Mouse (Mus musculus): ENCODE measurements around the gene Entpd1. TPM values are rescaled to one million over a fixed set of nuclear protein-coding genes. Genes with fewer than 3 reads are reported as not detected.
A peak's percentile ranks its signal among the peaks of the same experiment; 100 is the strongest.

Gene Entpd1
- total and polyA plus RNA-seq, 3 experiments, result not detected

- Histone ChIP-seq H3K9me3 (replicated peaks; ENCODE audit: insufficient read depth, low read length) (no peaks in the 10 kb centered on the region), H3K9ac (ENCODE audit: control insufficient read depth, low read depth, low read length, poor library complexity, severe bottlenecking) (no peak overlapping the region), H3K4me1 (ENCODE audit: control insufficient read depth in 1 of 2, insufficient read depth in 2 of 2, low read length in 2 of 2) (no peaks in the 10 kb centered on the region), H3K27ac (ENCODE audit: control insufficient read depth, low read depth, low read length) (no peak overlapping the region), H3K27me3 (ENCODE audit: control insufficient read depth in 1 of 2, insufficient read depth in 2 of 2, low read length in 2 of 2) (peaks cover 6 to 8% of the 10 kb centered on the region in 2 experiments; a peak in 3 of 4 replicates), H3K79me2 (ENCODE audit: control insufficient read depth, insufficient read depth, low read length, poor library complexity) (no peaks in the 10 kb centered on the region), H3K36me3 (ENCODE audit: control insufficient read depth in 1 of 2, insufficient read depth in 2 of 2, low read length in 2 of 2) (no peaks in the 10 kb centered on the region), H3K4me3 (ENCODE audit: control insufficient read depth in 1 of 2, insufficient read depth in 1 of 2, low read depth in 2 of 2, low read length in 2 of 2) (no peak overlapping the region)
- TF ChIP-seq NELFE (IDR thresholded peaks at IDR 0.05; ENCODE audit: low read depth, low read length) (no peak), MYC (IDR thresholded peaks at IDR 0.05; ENCODE audit: low read depth, low read length) (no peak), CTCF (IDR thresholded peaks at IDR 0.05 in 2 of 3, conservative IDR thresholded peaks at IDR 0.05 in 1 of 3; ENCODE audit: control insufficient read depth in 1 of 3, insufficient read depth in 1 of 3, low read depth in 2 of 3, low read length in 3 of 3, poor library complexity in 1 of 3, severe bottlenecking in 1 of 3) (no peak)
- DNase-seq (ENCODE audit: low read depth, low spot score), result no peak
These were observed 121.7 kb downstream of the Entpd1 start for GRCm38 (mm10) chr19:40733849-40734248.

- H3K9me3 ChIP-seq (replicated peaks; ENCODE audit: insufficient read depth, low read length), result no peaks in the 10 kb centered on the region
- no peak overlapping the region for H3K9ac ChIP-seq (ENCODE audit: control insufficient read depth, low read depth, low read length, poor library complexity, severe bottlenecking)
- no peaks in the 10 kb centered on the region for H3K79me2 ChIP-seq (ENCODE audit: control insufficient read depth, insufficient read depth, low read length, poor library complexity)
- H3K27me3 ChIP-seq (ENCODE audit: control insufficient read depth in 1 of 2, insufficient read depth in 2 of 2, low read length in 2 of 2), result peaks cover 6% of the 10 kb centered on the region in 2 experiments; a peak in 3 of 4 replicates
- TF ChIP-seq RAD21 (IDR thresholded peaks at IDR 0.05; ENCODE audit: low read depth, low read length) (peak; percentile 53), ZC3H11A (IDR thresholded peaks at IDR 0.05; ENCODE audit: low read depth, low read length) (0 out of 2 replicates have a peak, but pooled peaks have one; percentile 4), TCF12 (IDR thresholded peaks at IDR 0.05; ENCODE audit: low read depth, low read length) (no peak), SMC3 (IDR thresholded peaks at IDR 0.05; ENCODE audit: low read depth, low read length) (peak; percentile 49), NRF1 (IDR thresholded peaks at IDR 0.05; ENCODE audit: insufficient read depth, low read depth, low read length, poor library complexity, severe bottlenecking) (no peak), CTCF (IDR thresholded peaks at IDR 0.05 in 2 of 3, conservative IDR thresholded peaks at IDR 0.05 in 1 of 3; ENCODE audit: control insufficient read depth in 1 of 3, insufficient read depth in 1 of 3, low read depth in 2 of 3, low read length in 3 of 3, poor library complexity in 1 of 3, severe bottlenecking in 1 of 3) (peak; percentile 45 to 69 (median 68)), POLR2A (IDR thresholded peaks at IDR 0.05; ENCODE audit: control insufficient read depth in 1 of 2, insufficient read depth in 1 of 2, low read depth in 1 of 2, low read length in 2 of 2, poor library complexity in 1 of 2) (no peak)
- DNase-seq (ENCODE audit: low read depth, low spot score), result peak; percentile 69
- H3K36me3 ChIP-seq (ENCODE audit: control insufficient read depth in 1 of 2, insufficient read depth in 2 of 2, low read length in 2 of 2), result no peaks in the 10 kb centered on the region
- H3K4me1 ChIP-seq (ENCODE audit: control insufficient read depth in 1 of 2, insufficient read depth in 2 of 2, low read length in 2 of 2), result no peaks in the 10 kb centered on the region
- H3K4me3 ChIP-seq (ENCODE audit: control insufficient read depth in 1 of 2, insufficient read depth in 1 of 2, low read depth in 2 of 2, low read length in 2 of 2), result no peak overlapping the region
- no peak overlapping the region for H3K27ac ChIP-seq (ENCODE audit: control insufficient read depth, low read depth, low read length)
These were observed 124.7 kb downstream of the Entpd1 start for GRCm38 (mm10) chr19:40736680-40737512.

DNA sequence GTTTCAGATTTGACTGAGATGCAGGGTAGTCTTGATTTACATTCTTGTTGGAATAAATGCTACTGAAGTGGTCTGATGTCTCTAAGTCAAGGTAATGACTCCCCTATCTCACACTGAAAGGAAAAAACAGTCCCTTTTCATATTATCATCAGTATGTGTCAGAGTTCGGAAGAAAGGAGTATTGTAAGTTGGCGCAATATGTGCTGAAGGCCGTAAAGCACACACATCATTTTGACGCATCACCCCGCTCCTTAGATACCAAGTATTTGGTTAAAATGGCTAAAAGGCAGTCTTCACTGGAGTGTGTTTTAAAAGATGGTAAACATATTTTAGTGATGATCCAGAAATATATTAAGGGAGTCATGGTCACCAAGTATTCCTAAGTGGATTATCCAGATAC lies 125.4 kb downstream of the Entpd1 start:
- H3K36me3 ChIP-seq (ENCODE audit: control insufficient read depth in 1 of 2, insufficient read depth in 2 of 2, low read length in 2 of 2), result no peaks in the 10 kb centered on the region
- no peaks in the 10 kb centered on the region for H3K4me1 ChIP-seq (ENCODE audit: control insufficient read depth in 1 of 2, insufficient read depth in 2 of 2, low read length in 2 of 2)
- H3K4me3 ChIP-seq (ENCODE audit: control insufficient read depth in 1 of 2, insufficient read depth in 1 of 2, low read depth in 2 of 2, low read length in 2 of 2), result no peak overlapping the region
- no peak overlapping the region for H3K9ac ChIP-seq (ENCODE audit: control insufficient read depth, low read depth, low read length, poor library complexity, severe bottlenecking)
- no peak for DNase-seq (ENCODE audit: low read depth, low spot score)
- no peaks in the 10 kb centered on the region for H3K79me2 ChIP-seq (ENCODE audit: control insufficient read depth, insufficient read depth, low read length, poor library complexity)
- H3K27ac ChIP-seq (ENCODE audit: control insufficient read depth, low read depth, low read length), result no peak overlapping the region
- peaks cover 7% of the 10 kb centered on the region in 2 experiments; a peak in 3 of 4 replicates for H3K27me3 ChIP-seq (ENCODE audit: control insufficient read depth in 1 of 2, insufficient read depth in 2 of 2, low read length in 2 of 2)
- TF ChIP-seq POLR2AphosphoS2 (IDR thresholded peaks at IDR 0.05; ENCODE audit: low read length), result no peak
- TF ChIP-seq MAZ (IDR thresholded peaks at IDR 0.05; ENCODE audit: low read depth, low read length), result no peak
- no peak for TF ChIP-seq RAD21 (IDR thresholded peaks at IDR 0.05; ENCODE audit: low read depth, low read length)
- TF ChIP-seq ZMIZ1 (IDR thresholded peaks at IDR 0.05; ENCODE audit: low read depth, low read length), result no peak
- TF ChIP-seq GATA1 (IDR thresholded peaks at IDR 0.05; ENCODE audit: low read depth, low read length), result no peak
- no peaks in the 10 kb centered on the region for H3K9me3 ChIP-seq (replicated peaks; ENCODE audit: insufficient read depth, low read length)
